26 mouse cellular contexts compared by ENCODE assay signal in genomic region chr6:52841611-52842010, GRCm38 (mm10).
DNase-seq lines count a peak whose midpoint lies in the region; ATAC-seq and TF ChIP-seq lines count a peak whose summit lies in the region.
"Had no signal": no experiment of that assay in that cellular context is flagged by ENCODE, and none has a peak within 500 bp of the region (broad histone marks: within the 10 kb centered on the region; RNA-seq: fewer than 3 reads in every experiment).

No protein-coding gene starts in this region.

- TF ChIP-seq RAD21 in MEL (IDR thresholded peaks at IDR 0.05; ENCODE audit: low read depth, low read length): no peak

- H3K27me3 ChIP-seq in heart, embryonic 15.5 days: no peaks in the 10 kb centered on the region
- 0 out of 4 replicates have a peak, but pooled peaks cover 0 to 2% of the 10 kb centered on the region in 2 experiments for H3K27me3 ChIP-seq in MEL (ENCODE audit: control insufficient read depth in 1 of 2, insufficient read depth in 2 of 2, low read length in 2 of 2)
- peaks cover 28% of the 10 kb centered on the region for H3K27me3 ChIP-seq in forebrain, embryonic 15.5 days
- H3K27me3 ChIP-seq: heart, embryonic 12.5 days; hindbrain, embryonic 15.5 days; liver, embryonic 15.5 days; lung, embryonic 15.5 days; neural tube, embryonic 12.5 days had no signal

- H3K27ac ChIP-seq in heart, embryonic 15.5 days: no peak overlapping the region
- H3K27ac ChIP-seq in MEL (ENCODE audit: control insufficient read depth, low read depth, low read length): no peak overlapping the region
- H3K27ac ChIP-seq in forebrain, embryonic 15.5 days (replicated peaks): no peak overlapping the region
- H3K27ac ChIP-seq: hindbrain, embryonic 15.5 days; liver, embryonic 15.5 days; lung, embryonic 15.5 days; neural tube, embryonic 12.5 days had no signal

- no peak for DNase-seq in heart, postnatal 36 days
- peak; percentile 25 for DNase-seq in MEL (ENCODE audit: low read depth, low spot score)
- peak; percentile 26 for DNase-seq in MEL-GATA-1-ER (ENCODE audit: extremely low read depth, low read depth)
- DNase-seq: adrenal gland, adult 8-10 months; B cell, adult 2 months; cerebellum, adult 2 months; cerebellum, postnatal 14 days; forebrain, postnatal 0 days; gastrocnemius, postnatal 14 days; kidney, adult 11 months; kidney, postnatal 36 days; right cerebral cortex, postnatal 4 days; thymus, postnatal 4 days had no signal

- TF ChIP-seq CTCF in MEL (IDR thresholded peaks at IDR 0.05 in 2 of 3, conservative IDR thresholded peaks at IDR 0.05 in 1 of 3; ENCODE audit: control insufficient read depth in 1 of 3, insufficient read depth in 1 of 3, low read depth in 2 of 3, low read length in 3 of 3, poor library complexity in 1 of 3, severe bottlenecking in 1 of 3): no peak

- H3K9ac ChIP-seq in heart, embryonic 15.5 days: no peak overlapping the region
- H3K9ac ChIP-seq in MEL (ENCODE audit: control insufficient read depth, low read depth, low read length, poor library complexity, severe bottlenecking): no peak overlapping the region
- no peak overlapping the region for H3K9ac ChIP-seq in forebrain, embryonic 15.5 days (replicated peaks)
- H3K9ac ChIP-seq: forebrain, postnatal 0 days; heart, embryonic 12.5 days; hindbrain, embryonic 15.5 days; liver, embryonic 15.5 days; lung, embryonic 15.5 days; midbrain, embryonic 12.5 days; neural tube, embryonic 12.5 days had no signal

- no peak for TF ChIP-seq POLR2A in MEL (IDR thresholded peaks at IDR 0.05; ENCODE audit: control insufficient read depth in 1 of 2, insufficient read depth in 1 of 2, low read depth in 1 of 2, low read length in 2 of 2, poor library complexity in 1 of 2)

- ATAC-seq in heart, embryonic 15.5 days (replicated peaks; ENCODE audit: insufficient number of reproducible peaks, insufficient read depth, low FRiP score, low read depth): no peak
- peak; percentile 45 for ATAC-seq in megakaryocyte-erythroid progenitor cell, adult 5-6 weeks (replicated peaks; ENCODE audit: low FRiP score, low TSS enrichment, poor library complexity, severe bottlenecking)
- no peak for ATAC-seq in forebrain, embryonic 15.5 days (replicated peaks)
- ATAC-seq: forebrain, postnatal 0 days; inflammation-experienced regulatory T-cells, adult 6 months had no signal

- 64% methylated on average over 2 of the region's 2 CpGs for WGBS in heart, embryonic 15.5 days
- 89% methylated on average over 2 of the region's 2 CpGs for WGBS in forebrain, embryonic 15.5 days

- peaks cover 24% of the 10 kb centered on the region for H3K4me1 ChIP-seq in heart, embryonic 15.5 days (replicated peaks)
- H3K4me1 ChIP-seq in MEL (ENCODE audit: control insufficient read depth in 1 of 2, insufficient read depth in 2 of 2, low read length in 2 of 2): no peaks in the 10 kb centered on the region
- peaks cover 19% of the 10 kb centered on the region for H3K4me1 ChIP-seq in forebrain, embryonic 15.5 days
- H3K4me1 ChIP-seq: liver, embryonic 15.5 days had no signal

- no peaks in the 10 kb centered on the region for H3K36me3 ChIP-seq in heart, embryonic 15.5 days
- peaks cover 0 to 2% of the 10 kb centered on the region in 2 experiments; a peak in 2 of 4 replicates for H3K36me3 ChIP-seq in MEL (ENCODE audit: control insufficient read depth in 1 of 2, insufficient read depth in 2 of 2, low read length in 2 of 2)
- H3K36me3 ChIP-seq in forebrain, embryonic 15.5 days: no peaks in the 10 kb centered on the region
- H3K36me3 ChIP-seq: forebrain, embryonic 10.5 days; heart, embryonic 12.5 days; hindbrain, embryonic 10.5 days; hindbrain, embryonic 15.5 days; liver, embryonic 15.5 days; lung, embryonic 15.5 days; midbrain, embryonic 12.5 days; neural tube, embryonic 12.5 days had no signal

- TF ChIP-seq EP300 in MEL (IDR thresholded peaks at IDR 0.05; ENCODE audit: low read depth in 1 of 2, low read length in 2 of 2): no peak

- H3K9me3 ChIP-seq in heart, embryonic 15.5 days (replicated peaks): no peaks in the 10 kb centered on the region
- H3K9me3 ChIP-seq in MEL (replicated peaks; ENCODE audit: insufficient read depth, low read length): no peaks in the 10 kb centered on the region
- H3K9me3 ChIP-seq in forebrain, embryonic 15.5 days: no peaks in the 10 kb centered on the region
- H3K9me3 ChIP-seq: forebrain, embryonic 10.5 days; heart, embryonic 12.5 days; hindbrain, embryonic 10.5 days; hindbrain, embryonic 15.5 days; liver, embryonic 15.5 days; lung, embryonic 15.5 days; midbrain, embryonic 12.5 days; neural tube, embryonic 12.5 days had no signal

- intact Hi-C loops in heart, postnatal 36 days (cut with DNase I): no loop called here

- H3K4me2 ChIP-seq in heart, embryonic 15.5 days: 0 out of 2 replicates have a peak overlapping the region, but pooled peaks have one; percentile 17
- no peak overlapping the region for H3K4me2 ChIP-seq in forebrain, embryonic 15.5 days (replicated peaks)
- H3K4me2 ChIP-seq: hindbrain, embryonic 15.5 days; liver, embryonic 15.5 days; lung, embryonic 15.5 days; midbrain, embryonic 12.5 days; neural tube, embryonic 12.5 days had no signal

- H3K79me2 ChIP-seq in MEL (ENCODE audit: control insufficient read depth, insufficient read depth, low read length, poor library complexity): no peaks in the 10 kb centered on the region

- H3K4me3 ChIP-seq in heart, embryonic 15.5 days: no peak overlapping the region
- no peak overlapping the region for H3K4me3 ChIP-seq in MEL (ENCODE audit: control insufficient read depth in 1 of 2, insufficient read depth in 1 of 2, low read depth in 2 of 2, low read length in 2 of 2)
- H3K4me3 ChIP-seq in forebrain, embryonic 15.5 days: no peak overlapping the region
- H3K4me3 ChIP-seq: forebrain, embryonic 10.5 days; heart, embryonic 12.5 days; hindbrain, embryonic 10.5 days; hindbrain, embryonic 15.5 days; liver, embryonic 15.5 days; lung, embryonic 15.5 days; midbrain, embryonic 12.5 days; myocyte; neural tube, embryonic 12.5 days had no signal

TF ChIP-seq in MEL, 35 proteins besides CTCF, POLR2A, EP300 and RAD21:
- TF ChIP-seq ELF1 (IDR thresholded peaks at IDR 0.05; ENCODE audit: low read depth, low read length) (no peak), MYC (IDR thresholded peaks at IDR 0.05; ENCODE audit: low read depth, low read length) (no peak), USF2 (IDR thresholded peaks at IDR 0.05; ENCODE audit: borderline replicate concordance in 1 of 2, insufficient read depth in 1 of 2, low read depth in 1 of 2, low read length in 2 of 2) (no peak), NELFE (IDR thresholded peaks at IDR 0.05; ENCODE audit: low read depth, low read length) (no peak), ZKSCAN1 (IDR thresholded peaks at IDR 0.05; ENCODE audit: low read depth, low read length) (no peak), GATA1 (IDR thresholded peaks at IDR 0.05; ENCODE audit: low read depth, low read length) (0 out of 2 replicates have a peak, but pooled peaks have one; percentile 4), JUND (IDR thresholded peaks at IDR 0.05; ENCODE audit: low read depth, low read length) (no peak)

Comparison
In these comparisons a context has a peak if more than half of its experiments do, and no peak if none do; other contexts are left out.
1. DNase-seq: peak in MEL (single experiment) and MEL-GATA-1-ER (single experiment); none in heart, postnatal 36 days (0 of 2).